Mouse (Mus musculus) lung, postnatal 0 days (tissue): Measurements from ENCODE around the gene Msh4.

Experiments
- CTCF ChIP-seq: IDR thresholded peaks from 2 replicates; pipeline ENCODE4 v1.5.1; 2016; ENCODE audit warnings: antibody characterized with exemption, mild to moderate bottlenecking
- EP300 ChIP-seq: IDR thresholded peaks from 2 replicates; pipeline ENCODE4 v1.6.1; 2016; ENCODE audit warnings: antibody characterized with exemption, mild to moderate bottlenecking, control low read depth

GRCm38 (mm10) chr3:153948176-153948575 lies 42.2 kb upstream of the Msh4 start:
- TF ChIP-seq CTCF, result no peak
- TF ChIP-seq EP300, result no peak
